Mouse (Mus musculus): ENCODE results near the gene Sf3b3. TPM values are rescaled to one million over a fixed set of nuclear protein-coding genes. Genes with fewer than 3 reads are reported as not detected.

Gene Sf3b3
- polyA plus RNA-seq, 1 experiment = 78.5 TPM

GRCm38 (mm10) chr8:110889904-110890470, 43.4 kb upstream of the Sf3b3 start:
- Histone ChIP-seq H3K36me3 (ENCODE audit: control insufficient read depth, insufficient read depth, low read length) (no peaks in the 10 kb centered on the region), H3K4me1 (replicated peaks; ENCODE audit: control insufficient read depth, insufficient read depth, low read length) (no peaks in the 10 kb centered on the region), H3K27me3 (ENCODE audit: control insufficient read depth, insufficient read depth, low read length) (no peaks in the 10 kb centered on the region), H3K27ac (ENCODE audit: control insufficient read depth, insufficient read depth, low read length) (no peak overlapping the region), H3K4me3 (ENCODE audit: control insufficient read depth, insufficient read depth, low read length) (no peak overlapping the region)
- TF ChIP-seq POLR2A (IDR thresholded peaks at IDR 0.05; ENCODE audit: control insufficient read depth, extremely low read depth, insufficient read depth, low read length, poor library complexity) (no peak), CTCF (IDR thresholded peaks at IDR 0.05; ENCODE audit: borderline replicate concordance, control insufficient read depth, extremely low read depth, insufficient read depth, low read length, poor library complexity) (no peak)
- no peak for DNase-seq
- 93% methylated on average over 12 of the region's 12 CpGs for WGBS

GRCm38 (mm10) chr8:110888860-110889259, 42.3 kb upstream of the Sf3b3 start:
- H3K27ac ChIP-seq (ENCODE audit: control insufficient read depth, insufficient read depth, low read length) = no peak overlapping the region
- TF ChIP-seq CTCF (IDR thresholded peaks at IDR 0.05; ENCODE audit: borderline replicate concordance, control insufficient read depth, extremely low read depth, insufficient read depth, low read length, poor library complexity) (no peak), POLR2A (IDR thresholded peaks at IDR 0.05; ENCODE audit: control insufficient read depth, extremely low read depth, insufficient read depth, low read length, poor library complexity) (no peak)
- H3K4me1 ChIP-seq (replicated peaks; ENCODE audit: control insufficient read depth, insufficient read depth, low read length) = no peaks in the 10 kb centered on the region
- H3K4me3 ChIP-seq (ENCODE audit: control insufficient read depth, insufficient read depth, low read length) = no peak overlapping the region
- WGBS = 96% methylated on average over 16 of the region's 16 CpGs
- DNase-seq = no peak
- no peaks in the 10 kb centered on the region for H3K27me3 ChIP-seq (ENCODE audit: control insufficient read depth, insufficient read depth, low read length)
- H3K36me3 ChIP-seq (ENCODE audit: control insufficient read depth, insufficient read depth, low read length) = peaks cover 1% of the 10 kb centered on the region; the same call in 1 of the 2 replicates

GRCm38 (mm10) chr8:110888441-110888840, 41.9 kb upstream of the Sf3b3 start:
- Histone ChIP-seq H3K27ac (ENCODE audit: control insufficient read depth, insufficient read depth, low read length) (no peak overlapping the region), H3K4me1 (replicated peaks; ENCODE audit: control insufficient read depth, insufficient read depth, low read length) (no peaks in the 10 kb centered on the region), H3K36me3 (ENCODE audit: control insufficient read depth, insufficient read depth, low read length) (peaks cover 5% of the 10 kb centered on the region; the same call in 1 of the 2 replicates), H3K27me3 (ENCODE audit: control insufficient read depth, insufficient read depth, low read length) (no peaks in the 10 kb centered on the region), H3K4me3 (ENCODE audit: control insufficient read depth, insufficient read depth, low read length) (no peak overlapping the region)
- 98% methylated on average over 8 of the region's 8 CpGs for WGBS
- TF ChIP-seq POLR2A (IDR thresholded peaks at IDR 0.05; ENCODE audit: control insufficient read depth, extremely low read depth, insufficient read depth, low read length, poor library complexity) = no peak
- no peak for TF ChIP-seq CTCF (IDR thresholded peaks at IDR 0.05; ENCODE audit: borderline replicate concordance, control insufficient read depth, extremely low read depth, insufficient read depth, low read length, poor library complexity)
- DNase-seq = no peak

- H3K36me3 ChIP-seq (ENCODE audit: control insufficient read depth, insufficient read depth, low read length) = peaks cover 13% of the 10 kb centered on the region; the same call in 1 of the 2 replicates
- WGBS = 93% methylated on average over 10 of the region's 10 CpGs
- H3K27ac ChIP-seq (ENCODE audit: control insufficient read depth, insufficient read depth, low read length) = no peak overlapping the region
- no peak for DNase-seq
- H3K27me3 ChIP-seq (ENCODE audit: control insufficient read depth, insufficient read depth, low read length) = no peaks in the 10 kb centered on the region
- TF ChIP-seq POLR2A (IDR thresholded peaks at IDR 0.05; ENCODE audit: control insufficient read depth, extremely low read depth, insufficient read depth, low read length, poor library complexity) = no peak
- TF ChIP-seq CTCF (IDR thresholded peaks at IDR 0.05; ENCODE audit: borderline replicate concordance, control insufficient read depth, extremely low read depth, insufficient read depth, low read length, poor library complexity) = no peak
- no peaks in the 10 kb centered on the region for H3K4me1 ChIP-seq (replicated peaks; ENCODE audit: control insufficient read depth, insufficient read depth, low read length)
- H3K4me3 ChIP-seq (ENCODE audit: control insufficient read depth, insufficient read depth, low read length) = no peak overlapping the region
Measured at GRCm38 (mm10) chr8:110887551-110887950, 41.0 kb upstream of the Sf3b3 start.

GRCm38 (mm10) chr8:110886634-110887033, 40.0 kb upstream of the Sf3b3 start:
- WGBS = 93% methylated on average over 3 of the region's 3 CpGs
- no peak for DNase-seq
- no peak overlapping the region for H3K4me3 ChIP-seq (ENCODE audit: control insufficient read depth, insufficient read depth, low read length)
- H3K27me3 ChIP-seq (ENCODE audit: control insufficient read depth, insufficient read depth, low read length) = no peaks in the 10 kb centered on the region
- TF ChIP-seq POLR2A (IDR thresholded peaks at IDR 0.05; ENCODE audit: control insufficient read depth, extremely low read depth, insufficient read depth, low read length, poor library complexity) = no peak
- no peak for TF ChIP-seq CTCF (IDR thresholded peaks at IDR 0.05; ENCODE audit: borderline replicate concordance, control insufficient read depth, extremely low read depth, insufficient read depth, low read length, poor library complexity)
- H3K4me1 ChIP-seq (replicated peaks; ENCODE audit: control insufficient read depth, insufficient read depth, low read length) = no peaks in the 10 kb centered on the region
- H3K36me3 ChIP-seq (ENCODE audit: control insufficient read depth, insufficient read depth, low read length) = peaks cover 22% of the 10 kb centered on the region
- no peak overlapping the region for H3K27ac ChIP-seq (ENCODE audit: control insufficient read depth, insufficient read depth, low read length)

- no peak overlapping the region for H3K27ac ChIP-seq (ENCODE audit: control insufficient read depth, insufficient read depth, low read length)
- no peak overlapping the region for H3K4me3 ChIP-seq (ENCODE audit: control insufficient read depth, insufficient read depth, low read length)
- TF ChIP-seq POLR2A (IDR thresholded peaks at IDR 0.05; ENCODE audit: control insufficient read depth, extremely low read depth, insufficient read depth, low read length, poor library complexity) = no peak
- peaks cover 50% of the 10 kb centered on the region for H3K36me3 ChIP-seq (ENCODE audit: control insufficient read depth, insufficient read depth, low read length)
- no peak for DNase-seq
- WGBS = 97% methylated on average over 18 of the region's 18 CpGs
- no peaks in the 10 kb centered on the region for H3K27me3 ChIP-seq (ENCODE audit: control insufficient read depth, insufficient read depth, low read length)
- H3K4me1 ChIP-seq (replicated peaks; ENCODE audit: control insufficient read depth, insufficient read depth, low read length) = no peaks in the 10 kb centered on the region
Measured at GRCm38 (mm10) chr8:110883824-110884223, 37.2 kb upstream of the Sf3b3 start.
